Mouse (Mus musculus): ENCODE results near the gene Mrfap1.

- TF ChIP-seq CTCF (IDR thresholded peaks at IDR 0.05; ENCODE audit: borderline replicate concordance, extremely low read depth, insufficient read depth, insufficient read length), result no peak
- no peak for TF ChIP-seq POLR2A (IDR thresholded peaks at IDR 0.05; ENCODE audit: borderline replicate concordance, extremely low read depth, insufficient read depth, insufficient read length, poor library complexity, severe bottlenecking)
These were observed 43.0 kb upstream of the Mrfap1 start for GRCm38 (mm10) chr5:36839602-36840001.

Measured in brain, embryonic 14.5 days (tissue).